Mouse (Mus musculus): ENCODE measurements around the gene Prkd2.

Prkd2 gene

DNA sequence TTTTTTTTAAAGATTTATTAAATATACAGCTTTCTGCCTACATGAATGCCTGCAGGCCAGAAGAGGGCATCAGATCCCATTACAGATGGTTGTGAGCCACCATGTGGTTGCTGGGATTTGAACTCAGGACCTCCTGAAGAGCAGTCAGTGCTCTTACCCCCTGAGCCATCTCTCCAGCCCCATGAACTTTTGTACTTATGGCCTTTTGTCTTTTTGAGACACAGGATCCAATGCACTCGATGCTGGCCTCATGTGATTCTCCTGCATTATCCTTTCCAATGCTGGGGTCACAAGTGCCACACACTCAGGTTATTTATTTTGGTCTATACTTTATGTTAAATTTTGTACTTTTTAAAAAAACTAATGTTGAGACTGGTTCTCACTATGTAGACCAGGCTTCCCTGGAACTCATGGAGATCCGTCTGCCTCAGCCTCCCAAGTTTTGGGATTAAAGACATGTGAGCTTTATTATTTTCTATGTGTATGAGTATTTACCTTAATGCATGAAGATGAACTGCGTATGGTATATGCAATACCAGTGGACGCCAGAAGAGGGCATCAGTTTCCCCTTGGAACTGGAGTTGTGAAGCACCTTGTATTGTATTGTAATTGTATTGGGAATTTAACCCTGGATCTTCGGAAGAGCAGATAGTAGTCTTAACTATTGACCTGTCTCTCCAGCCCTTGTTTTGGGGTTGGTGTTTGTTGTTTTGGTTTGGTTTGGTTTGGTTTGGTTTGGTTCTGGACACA lies 17.4 kb downstream of the Prkd2 start:
- DNase-seq (ENCODE audit: low read depth) = peak; percentile 84

DNA sequence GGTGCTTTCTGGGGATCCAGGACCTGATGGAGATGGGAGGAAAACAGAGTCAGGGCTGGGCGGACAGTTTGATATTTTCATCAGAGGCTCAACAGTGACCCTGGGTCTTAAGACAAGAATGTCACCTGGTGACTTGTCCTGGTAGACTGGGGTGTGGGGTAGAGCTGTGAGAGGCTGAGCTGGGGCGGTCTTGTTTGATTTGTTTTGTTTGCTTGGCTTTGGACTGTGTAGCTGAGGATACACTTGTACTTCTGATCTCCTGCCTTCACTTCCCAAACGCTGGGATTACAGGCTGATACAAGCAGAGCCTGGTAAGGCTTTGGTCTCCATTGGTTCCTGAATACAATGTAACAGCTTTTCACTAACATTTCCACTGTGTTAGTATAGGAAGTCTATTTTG lies 24.8 kb downstream of the Prkd2 start:
- no peak for DNase-seq (ENCODE audit: low read depth)

DNA sequence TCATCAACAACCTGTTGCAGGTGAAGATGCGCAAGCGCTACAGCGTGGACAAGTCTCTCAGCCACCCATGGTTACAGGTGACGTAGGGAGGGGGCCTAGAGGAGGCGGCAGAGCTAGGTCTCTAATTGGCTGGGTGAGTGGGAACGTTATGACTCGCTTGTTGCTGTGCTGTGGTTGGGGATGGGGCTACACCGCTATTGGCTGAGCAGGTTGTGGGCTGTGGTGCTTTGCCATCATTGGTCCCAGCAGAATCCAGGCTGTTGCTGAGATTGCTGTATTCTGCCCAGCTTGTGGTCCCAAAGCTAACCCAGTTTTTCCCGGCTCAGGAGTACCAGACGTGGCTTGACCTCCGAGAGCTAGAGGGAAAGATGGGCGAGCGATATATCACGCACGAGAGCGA lies 26.8 kb downstream of the Prkd2 start:
- no peak for DNase-seq (ENCODE audit: low read depth)

DNA sequence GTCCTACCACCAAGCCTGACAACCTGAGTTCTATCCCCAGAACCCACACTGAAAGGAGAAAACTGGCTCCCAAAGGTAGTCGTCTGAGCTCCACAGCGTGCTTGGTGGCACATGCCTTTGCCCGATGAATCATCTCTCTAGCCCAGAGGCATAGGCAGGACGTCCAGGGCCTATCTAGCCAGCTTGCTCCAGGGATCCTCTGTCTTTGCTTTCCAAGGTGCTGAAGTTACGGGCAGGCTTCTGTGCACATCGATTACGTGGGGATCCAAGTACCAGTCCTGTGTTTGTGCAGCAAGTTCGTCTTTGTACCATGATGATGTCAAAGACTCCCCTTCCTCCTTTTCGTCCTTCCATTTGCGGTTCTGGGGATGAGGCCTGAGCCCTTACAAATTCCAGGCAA lies 28.9 kb downstream of the Prkd2 start:
- DNase-seq (ENCODE audit: low read depth) = peak; percentile 60

DNA sequence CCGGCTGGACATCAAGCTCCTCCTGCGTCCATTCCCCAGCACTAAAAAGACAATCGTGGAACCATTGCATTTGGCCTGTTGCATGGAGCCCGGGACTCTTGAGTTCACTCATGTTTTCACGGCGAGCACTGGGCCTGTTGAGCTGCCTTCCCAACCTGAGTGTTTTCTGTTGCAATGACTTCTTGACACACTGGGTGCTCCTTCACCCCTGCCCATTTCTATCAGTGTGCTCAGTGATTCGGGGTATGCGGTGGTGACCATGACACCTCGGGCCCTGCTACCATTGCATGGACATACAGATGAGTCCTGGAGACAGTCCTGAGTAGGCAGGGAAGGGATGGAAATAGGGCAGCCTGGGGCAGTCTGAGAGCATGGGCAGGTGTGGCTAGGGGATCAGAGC lies 29.8 kb downstream of the Prkd2 start:
- no peak for DNase-seq (ENCODE audit: low read depth)

DNA sequence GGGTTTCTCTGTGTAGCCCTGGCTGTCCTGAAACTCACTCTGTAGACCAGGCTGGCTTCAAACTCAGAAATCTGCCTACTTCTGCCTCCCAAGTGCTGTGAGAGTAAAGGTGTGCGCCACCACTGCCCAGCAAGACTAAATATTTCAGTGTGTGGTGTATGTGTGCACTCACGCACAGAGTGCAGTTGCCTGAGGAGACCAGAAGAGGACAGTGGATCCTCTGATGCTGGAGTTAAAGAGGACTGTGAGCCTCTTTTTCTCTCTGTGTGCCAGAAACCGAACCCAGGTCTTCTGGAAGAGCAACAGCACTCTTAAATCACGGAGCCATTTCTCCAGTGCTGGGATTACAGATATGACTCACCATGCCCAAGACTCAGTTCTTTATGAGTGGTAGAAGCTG lies 30.7 kb downstream of the Prkd2 start:
- DNase-seq (ENCODE audit: low read depth) = peak; percentile 14

DNA sequence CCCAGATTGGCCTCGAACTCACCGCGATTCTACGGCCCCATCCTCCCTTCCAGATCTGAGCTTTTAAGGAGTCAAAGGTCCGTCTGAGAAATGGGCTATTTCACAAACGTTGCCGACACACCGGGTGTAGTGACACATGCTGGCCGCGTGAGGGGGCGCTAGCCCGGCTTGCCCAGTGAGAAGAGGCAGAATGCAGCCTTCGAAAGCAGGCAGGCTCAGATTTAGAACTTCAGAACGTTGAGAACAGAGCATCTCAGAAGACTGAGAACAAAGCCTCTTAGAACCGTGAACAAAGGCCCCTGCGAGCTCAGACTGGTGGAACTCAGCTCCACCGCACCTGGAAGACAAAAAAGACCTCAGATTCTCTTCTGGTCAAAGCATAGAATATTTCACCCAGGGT lies 31.5 kb downstream of the Prkd2 start:
- DNase-seq (ENCODE audit: low read depth) = peak; percentile 94

DNA sequence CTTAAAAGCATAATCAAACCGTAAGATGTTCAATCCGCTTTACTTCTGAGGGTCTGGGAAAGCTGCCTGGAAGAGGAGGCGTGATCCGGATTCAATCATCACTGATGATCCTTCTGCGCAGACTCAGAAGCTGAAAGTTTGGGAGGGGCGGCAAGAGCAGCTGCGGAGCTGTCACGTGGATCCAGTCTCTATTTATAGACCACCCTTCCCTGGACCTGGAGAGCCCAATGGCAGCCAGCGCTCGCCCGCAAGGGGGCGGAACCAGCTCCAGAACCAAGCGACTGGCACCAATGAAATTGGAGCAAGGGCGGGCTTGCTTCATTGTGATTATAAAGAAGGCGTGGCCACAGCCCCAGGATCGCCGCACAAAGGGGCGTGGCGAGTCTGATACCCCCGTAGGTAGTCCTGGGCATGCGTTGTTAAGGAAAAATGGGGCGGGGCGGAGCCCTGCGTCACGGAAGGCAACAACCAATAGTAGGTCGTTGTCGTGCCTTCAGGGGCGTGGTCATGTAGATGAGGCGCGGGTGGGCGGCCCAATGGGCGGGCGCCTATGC lies 32.1 kb downstream of the Prkd2 start:
- peak; percentile 100 for DNase-seq (ENCODE audit: low read depth)

DNA sequence AGATGAGACGGTGACA lies 32.4 kb downstream of the Prkd2 start, which contains the start of gene Dact3:
Dact3 (plus strand) TSS at position 8 of the 16 bp plus-strand sequence.
- DNase-seq (ENCODE audit: low read depth) = no peak

DNA sequence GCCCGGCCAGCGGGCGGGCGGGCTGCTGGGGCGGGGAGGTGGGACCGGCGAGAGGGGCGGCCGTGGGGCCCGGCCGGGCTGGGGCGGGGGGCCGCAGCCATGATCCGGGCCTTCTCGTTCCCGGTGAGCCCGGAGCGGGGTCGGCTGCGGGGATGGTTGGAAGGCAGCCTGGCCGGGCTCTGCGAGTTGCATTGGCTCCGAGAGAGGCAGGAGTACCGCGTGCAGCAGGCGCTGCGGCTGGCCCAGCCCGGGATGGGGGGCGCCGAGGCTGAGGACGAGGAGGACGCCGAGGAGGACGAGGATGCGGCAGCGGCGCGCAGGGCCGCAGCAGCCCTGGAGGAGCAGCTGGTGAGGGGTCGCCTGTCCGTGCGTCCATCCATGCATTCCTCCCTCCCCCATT lies 32.6 kb downstream of the Prkd2 start:
- DNase-seq (ENCODE audit: low read depth) = no peak

DNA sequence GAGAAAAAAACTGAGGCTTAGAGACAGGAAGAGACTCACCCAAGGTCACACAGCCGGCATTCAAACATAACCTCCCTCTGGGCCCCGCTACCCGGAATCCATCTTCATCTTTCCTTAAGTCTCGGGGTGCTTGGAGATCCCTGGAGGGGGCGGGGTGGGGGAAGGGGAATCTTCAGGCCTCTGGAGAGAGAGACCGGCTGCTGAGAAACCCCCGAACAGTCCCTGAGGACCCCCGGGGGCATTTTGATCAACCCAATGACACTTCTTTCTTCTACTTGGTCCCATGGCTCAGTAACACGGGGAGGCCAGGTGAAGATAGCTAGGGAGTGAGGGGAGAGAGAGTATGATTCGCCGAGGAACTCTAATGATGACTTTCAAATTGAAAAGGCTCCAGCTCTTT lies 33.3 kb downstream of the Prkd2 start:
- DNase-seq (ENCODE audit: low read depth) = peak; percentile 28

DNA sequence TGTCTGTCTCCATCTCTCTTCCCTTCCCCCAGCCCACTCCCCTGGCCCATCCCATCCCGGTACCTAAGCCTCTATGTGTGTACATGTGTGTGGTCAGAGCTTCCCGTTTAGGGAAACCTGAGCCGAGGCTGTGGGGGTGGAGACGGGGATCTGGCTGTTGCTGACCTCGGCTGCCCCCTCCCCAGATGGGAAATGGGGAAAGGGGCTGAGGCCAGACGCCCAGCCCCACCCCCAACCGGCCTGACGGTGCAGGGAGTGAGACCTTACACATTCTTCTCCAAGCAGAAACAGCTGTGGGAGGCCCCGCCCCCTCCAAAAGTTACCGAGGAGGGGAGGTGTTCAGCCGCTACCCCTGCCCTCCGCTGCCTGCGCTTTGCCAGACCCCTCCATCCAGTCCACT lies 33.9 kb downstream of the Prkd2 start:
- DNase-seq (ENCODE audit: low read depth) = peak; percentile 77

DNA sequence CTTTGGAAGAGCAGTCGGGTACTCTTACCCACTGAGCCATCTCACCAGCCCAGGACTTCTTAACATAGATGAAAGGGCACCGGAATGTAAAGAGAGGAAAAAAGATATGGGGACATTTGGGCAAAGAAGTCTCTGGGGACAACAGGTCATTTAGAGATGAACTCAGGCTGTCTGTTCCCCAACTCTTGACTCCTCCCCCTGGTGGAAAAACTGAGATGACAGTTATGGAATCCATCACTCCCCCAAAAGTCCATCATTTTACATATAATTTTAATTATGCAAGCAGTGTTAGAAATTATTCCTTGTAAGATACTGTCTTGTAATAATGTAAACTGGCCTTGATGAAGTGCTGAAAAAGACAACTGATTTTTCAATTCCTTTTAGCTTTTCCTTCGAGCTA lies 35.0 kb downstream of the Prkd2 start:
- DNase-seq (ENCODE audit: low read depth) = peak; percentile 35

DNA sequence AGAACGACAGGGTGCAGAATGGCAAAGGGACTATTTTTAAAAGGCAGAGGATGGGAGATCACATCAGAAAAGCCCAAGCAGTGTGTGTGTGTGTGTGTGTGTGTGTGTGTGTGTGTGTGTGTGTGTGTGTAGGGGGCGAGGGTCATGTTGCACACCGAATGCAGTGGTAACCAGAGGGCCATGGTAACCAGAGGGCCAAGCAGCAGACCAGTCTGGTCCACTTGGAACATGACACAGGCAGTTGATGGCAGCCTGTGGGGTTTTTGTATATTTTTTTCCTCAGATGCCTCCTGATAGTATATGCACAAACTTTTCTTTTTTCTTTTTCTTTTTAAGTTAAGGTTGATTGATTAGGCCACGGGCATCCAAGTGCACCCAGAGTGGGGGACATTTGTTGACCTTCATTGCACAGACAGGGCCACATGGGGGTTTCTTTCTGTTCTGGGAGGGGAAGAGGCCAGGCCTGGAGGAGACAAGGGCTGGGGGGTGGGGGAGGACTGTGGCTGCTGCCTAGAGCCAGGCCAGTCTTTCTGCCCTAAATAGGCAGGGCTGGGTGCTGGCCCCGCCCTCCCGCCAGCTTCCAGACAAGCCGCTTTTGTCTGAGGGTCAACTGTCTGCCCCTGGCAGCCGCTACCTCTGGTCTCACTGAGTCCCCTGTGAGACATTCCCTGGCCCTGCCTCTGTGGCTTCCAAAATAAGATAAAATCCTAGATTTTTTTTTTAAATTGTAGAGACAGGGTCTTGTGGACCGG lies 37.3 kb downstream of the Prkd2 start:
- DNase-seq (ENCODE audit: low read depth) = peak; percentile 76

DNA sequence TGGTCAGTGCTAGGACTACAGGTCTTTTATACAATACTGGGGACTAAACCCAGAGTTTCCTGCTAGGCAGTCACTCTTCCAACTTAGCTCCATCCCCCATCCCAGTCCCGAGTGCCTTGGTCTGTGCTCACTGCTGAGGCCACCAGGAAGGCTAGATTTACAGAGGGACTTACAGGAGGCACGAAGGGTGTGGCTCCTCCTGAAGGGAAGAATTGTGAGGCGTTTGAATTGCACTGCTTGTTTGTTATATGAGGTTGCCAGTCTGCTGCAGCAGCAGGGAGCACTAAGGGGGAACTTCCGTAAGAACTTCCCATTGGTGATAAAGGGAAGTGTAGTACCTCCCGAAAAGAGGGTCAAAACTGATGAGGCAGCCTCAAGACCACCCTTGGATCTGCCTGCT lies 37.9 kb downstream of the Prkd2 start:
- no peak for DNase-seq (ENCODE audit: low read depth)

DNA sequence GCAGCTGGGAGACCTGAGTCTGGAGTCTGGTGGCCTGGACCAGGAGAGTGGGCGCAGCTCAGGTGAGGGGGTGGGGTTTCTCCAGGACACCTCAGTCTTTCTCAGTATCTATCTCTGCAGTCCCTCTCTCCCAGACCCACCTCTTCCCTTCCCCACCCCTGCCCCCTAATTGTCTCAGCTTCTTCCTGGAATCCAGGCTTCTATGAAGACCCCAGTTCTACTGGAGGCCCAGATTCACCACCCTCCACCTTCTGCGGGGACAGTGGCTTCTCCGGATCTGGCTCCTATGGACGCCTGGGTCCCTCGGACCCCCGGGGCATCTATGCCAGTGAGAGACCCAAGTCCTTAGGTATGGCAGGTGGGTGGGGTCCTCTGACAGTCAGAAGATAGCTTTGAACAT lies 40.5 kb downstream of the Prkd2 start:
- DNase-seq (ENCODE audit: low read depth) = no peak

DNA sequence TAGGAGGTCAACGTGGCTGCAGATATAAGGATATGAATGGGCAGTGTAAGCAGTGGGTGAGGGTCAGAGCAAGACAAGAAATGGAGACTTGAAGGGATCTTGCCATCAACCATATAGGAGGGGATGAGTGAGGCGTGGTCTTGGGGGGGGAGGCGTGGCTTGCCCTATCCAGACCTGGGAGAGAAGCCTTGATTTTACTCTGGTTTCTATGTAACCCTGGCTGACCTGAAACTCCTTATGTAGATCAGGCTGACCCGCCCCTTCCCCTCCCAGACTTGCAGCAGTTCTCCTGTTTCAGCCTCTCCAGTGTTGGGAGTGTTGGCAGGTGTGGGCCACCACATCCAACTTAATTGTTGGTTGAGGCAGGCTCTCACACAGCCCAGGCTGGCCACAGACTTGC lies 41.6 kb downstream of the Prkd2 start:
- no peak for DNase-seq (ENCODE audit: low read depth)

DNA sequence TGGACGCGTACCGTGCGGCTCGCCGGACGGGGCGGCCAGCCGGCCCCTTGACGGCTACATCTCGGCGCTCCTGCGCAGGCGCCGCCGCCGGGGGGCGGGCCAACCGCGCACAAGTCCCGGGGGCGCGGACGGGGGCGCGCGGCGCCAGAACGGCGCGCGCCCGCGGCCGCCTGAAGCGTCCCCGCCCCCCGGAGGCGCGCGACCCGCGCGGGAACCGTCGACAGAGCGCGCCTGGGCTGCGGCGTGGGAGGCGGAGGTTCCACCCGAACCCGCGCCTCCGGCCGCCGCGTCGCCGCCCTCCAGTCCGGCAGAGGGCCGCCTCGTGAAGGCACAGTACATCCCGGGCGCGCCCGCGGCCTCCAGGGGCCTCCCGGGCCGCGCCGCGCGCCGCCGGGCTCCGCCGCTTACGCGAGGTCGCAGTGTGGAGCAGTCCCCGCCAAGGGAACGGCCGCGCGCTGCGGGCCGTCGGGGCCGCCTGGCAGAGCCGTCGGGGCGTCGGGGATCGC lies 42.6 kb downstream of the Prkd2 start:
- no peak for DNase-seq (ENCODE audit: low read depth)

DNA sequence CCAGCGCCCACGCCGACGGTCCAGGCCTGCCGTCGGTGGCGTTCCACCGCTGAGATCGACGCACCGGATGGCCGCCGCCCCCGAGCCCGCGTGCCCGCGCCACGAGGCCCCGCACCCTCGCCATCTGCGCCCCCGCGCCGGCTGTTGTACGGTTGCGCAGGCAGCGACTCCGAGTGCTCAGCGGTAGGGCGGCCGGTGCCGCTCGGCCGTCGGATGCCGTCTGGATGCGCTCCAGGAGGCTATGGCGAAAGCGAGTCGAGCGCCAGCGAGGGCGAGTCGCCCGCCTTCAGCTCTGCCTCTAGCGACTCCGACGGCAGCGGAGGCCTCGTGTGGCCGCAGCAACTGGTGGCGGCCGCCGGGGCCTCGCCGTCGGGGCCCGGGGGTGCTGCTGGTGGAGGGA lies 43.2 kb downstream of the Prkd2 start:
- no peak for DNase-seq (ENCODE audit: low read depth)

DNA sequence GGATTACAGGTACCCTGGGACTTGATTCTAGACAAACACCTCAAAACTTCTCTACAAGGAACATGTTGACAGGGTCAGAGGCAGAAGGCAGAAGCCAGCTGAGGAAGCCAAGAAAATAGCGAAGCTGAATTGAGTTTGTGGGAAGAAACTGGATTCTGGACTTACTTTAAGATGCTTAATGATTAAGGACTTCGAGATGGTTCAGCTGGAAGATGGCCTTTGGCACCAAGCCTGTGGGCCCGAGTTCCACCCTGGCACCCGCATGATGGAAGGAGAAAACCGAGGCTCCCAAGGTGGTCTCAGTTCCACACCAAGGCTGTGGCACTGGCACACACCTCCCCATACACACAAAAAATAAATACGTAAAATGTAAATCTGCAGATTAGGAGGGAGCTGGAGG lies 47.8 kb downstream of the Prkd2 start:
- peak; percentile 68 for DNase-seq (ENCODE audit: low read depth)

DNA sequence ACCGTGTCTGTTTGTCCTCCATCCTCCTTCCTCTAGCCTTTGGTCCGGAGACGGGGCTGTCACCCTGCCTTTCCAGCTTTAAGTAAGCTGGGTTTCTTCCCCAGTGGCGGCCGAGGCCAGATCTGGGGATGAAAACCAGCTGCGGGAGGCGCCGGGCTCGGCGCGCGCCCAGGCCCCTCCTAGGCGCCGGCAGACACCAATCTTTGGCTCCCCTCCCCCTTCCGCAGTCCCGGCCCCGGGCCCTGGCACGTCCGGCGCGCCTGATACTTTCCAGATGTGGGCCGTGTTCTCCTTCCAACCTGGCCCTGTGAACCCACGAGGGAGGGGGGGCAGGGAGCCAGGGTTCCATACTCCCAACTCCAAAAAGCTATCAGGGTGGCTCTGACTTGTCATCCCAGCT lies 48.2 kb downstream of the Prkd2 start:
- DNase-seq (ENCODE audit: low read depth) = peak; percentile 99

DNA sequence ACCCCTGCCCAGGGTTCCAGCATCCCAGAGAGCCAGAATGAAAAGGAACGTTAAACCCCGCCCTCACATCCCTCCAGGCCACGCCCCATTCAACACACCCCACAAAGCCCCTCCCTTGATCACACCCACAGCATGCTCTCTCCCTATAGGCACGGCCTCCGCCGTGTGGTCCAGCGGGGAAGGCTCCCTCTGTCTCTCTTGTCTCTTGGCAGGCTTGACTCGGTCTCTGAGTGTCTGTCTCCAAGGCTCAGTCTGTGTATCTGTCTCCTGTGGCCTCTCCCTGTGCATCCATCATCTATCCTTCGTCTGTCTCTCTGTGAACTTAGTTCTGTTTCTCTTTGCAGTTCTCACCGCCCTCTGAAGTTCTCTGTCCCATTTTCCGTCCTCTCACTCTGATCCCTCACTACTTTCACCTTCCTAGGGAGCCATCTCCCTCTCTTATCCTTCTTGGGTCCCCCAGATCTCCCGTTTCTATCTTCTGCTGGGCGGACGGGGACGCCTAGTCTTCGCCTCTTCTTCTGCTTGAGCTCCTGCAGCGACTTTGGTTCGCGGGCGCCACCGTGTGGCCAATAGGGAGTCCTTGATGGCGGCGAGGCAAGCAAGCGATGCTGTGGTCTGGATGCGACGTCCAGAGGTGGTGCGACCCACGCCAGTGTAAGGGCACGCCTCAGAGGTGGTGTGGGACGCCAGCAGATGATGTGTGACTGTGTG lies 49.1 kb downstream of the Prkd2 start, which contains the start of gene Gng8:
Gng8 (plus strand) TSS at position 146 of the 711 bp plus-strand sequence.
- peak; percentile 96 for DNase-seq (ENCODE audit: low read depth)

DNA sequence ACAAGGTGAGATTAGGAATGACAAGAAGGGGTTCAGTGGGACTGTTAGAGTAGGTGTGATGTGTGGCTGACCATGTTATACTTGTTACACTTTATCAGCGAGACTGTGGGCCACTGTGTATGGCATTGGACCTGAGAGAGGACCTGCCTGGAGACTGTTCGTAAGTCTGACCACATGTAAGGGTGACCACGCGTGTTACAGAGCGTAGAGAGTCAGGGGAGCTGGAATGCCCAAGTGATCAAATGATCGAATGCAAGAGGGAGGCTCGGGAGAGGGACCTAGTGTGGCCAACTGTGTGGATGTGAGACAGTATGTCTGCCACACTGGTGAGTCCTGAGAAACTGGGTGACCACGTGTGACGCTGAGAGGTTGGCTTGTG lies 49.6 kb downstream of the Prkd2 start:
- DNase-seq (ENCODE audit: low read depth) = no peak

Measured in NIH3T3 (cell line).